Mouse (Mus musculus) midbrain, embryonic 14.5 days (tissue): ENCODE results near the gene Dtx1. TPM values are rescaled to one million over a fixed set of nuclear protein-coding genes. Genes with fewer than 3 reads are reported as not detected.
A peak's percentile ranks its signal among the peaks of the same experiment; 100 is the strongest.

Source experiments
- ATAC-seq: fragments of 200-750 bp; cut with Nextera tagmentation; 2 replicates; pipeline ENCODE4 v1.8.0; 2017; ENCODE audit warnings: moderate number of reproducible peaks, moderate library complexity; ENCODE audit not compliant: low FRiP score, low TSS enrichment
- DNase-seq: peaks from one replicate; pipeline ENCODE4 v3.0.0-alpha.2; 2015
- H3K27ac ChIP-seq: fragments of 300-500 bp; sonication (generic); replicated peaks from 2 replicates; pipeline ENCODE4 v1.5.1; 2014; ENCODE audit warnings: mild to moderate bottlenecking, low read depth, low read length, moderate library complexity
- H3K27me3 ChIP-seq: fragments of 300-500 bp; sonication (generic); 2 replicates; pipeline ENCODE4 v1.6.1; 2014; ENCODE audit warnings: low read length, control low read depth, mixed read lengths; ENCODE audit not compliant: control insufficient read depth, insufficient read depth
- H3K36me3 ChIP-seq: fragments of 300-500 bp; sonication (generic); 2 replicates; pipeline ENCODE4 v1.6.1; 2014; ENCODE audit warnings: low read length, control low read depth; ENCODE audit not compliant: control insufficient read depth, insufficient read depth
- H3K4me1 ChIP-seq: fragments of 300-500 bp; sonication (generic); 2 replicates; pipeline ENCODE4 v1.6.1; 2014; ENCODE audit warnings: mild to moderate bottlenecking, antibody characterized with exemption, low read length, control low read depth; ENCODE audit not compliant: control insufficient read depth, insufficient read depth
- H3K4me2 ChIP-seq: fragments of 300-500 bp; sonication (generic); 2 replicates; pipeline ENCODE4 v1.6.1; 2014; ENCODE audit warnings: mild to moderate bottlenecking, low read length, moderate library complexity
- H3K4me3 ChIP-seq: fragments of 300-500 bp; sonication (generic); replicated peaks from 2 replicates; pipeline ENCODE4 v1.5.1; 2014; ENCODE audit warnings: low read depth, low read length
- H3K9ac ChIP-seq: fragments of 300-500 bp; sonication (generic); replicated peaks from 2 replicates; pipeline ENCODE4 v1.6.1; 2014; ENCODE audit warnings: mild to moderate bottlenecking, low read length, moderate library complexity
- H3K9me3 ChIP-seq: fragments of 300-500 bp; sonication (generic); 2 replicates; pipeline ENCODE4 v1.6.1; 2016; ENCODE audit warnings: low read length, control low read depth, mixed read lengths; ENCODE audit not compliant: control insufficient read depth
- WGBS: fragments of 180-500 bp; shearing (Covaris S2); extraction: QIAGEN DNeasy Blood & Tissue Kit; methylation state at CpG from one replicate; pipeline ENCODE4 v1.1.7; 2014; 5-methylcytosine and 5-hydroxymethylcytosine counted together
- polyA plus RNA-seq: library from polyadenylated mRNA; unstranded; fragments of >200 nt; fragmentation: Nextera tagmentation; extraction: Ambion mirVana; gene quantifications from 2 replicates; pipeline ENCODE4 v1.2.1, GENCODE M21; 2014

The Dtx1 gene
- polyA plus RNA-seq, 1 experiment from 2014 or later = 50.0 TPM

GRCm38 (mm10) chr5:120660816-120661215 lies 50.9 kb downstream of the Dtx1 start:
- no peaks in the 10 kb centered on the region for H3K27me3 ChIP-seq
- no peaks in the 10 kb centered on the region for H3K9me3 ChIP-seq
- no peaks in the 10 kb centered on the region for H3K36me3 ChIP-seq
- H3K27ac ChIP-seq = peak overlapping the region; percentile 76
- H3K4me2 ChIP-seq = no peak overlapping the region
- H3K4me1 ChIP-seq = no peaks in the 10 kb centered on the region
- H3K9ac ChIP-seq = no peak overlapping the region
- WGBS = 20% methylated on average over 5 of the region's 5 CpGs
- DNase-seq = peak; percentile 76
- no peak overlapping the region for H3K4me3 ChIP-seq
- no peak for ATAC-seq

GRCm38 (mm10) chr5:120656281-120656751 lies 55.4 kb downstream of the Dtx1 start:
- no peak overlapping the region for H3K27ac ChIP-seq

GRCm38 (mm10) chr5:120653873-120654272 lies 57.9 kb downstream of the Dtx1 start:
- H3K9me3 ChIP-seq = no peaks in the 10 kb centered on the region
- H3K36me3 ChIP-seq = no peaks in the 10 kb centered on the region
- DNase-seq (no peak), ATAC-seq (no peak)
- no peak overlapping the region for H3K27ac ChIP-seq
- peaks cover 3% of the 10 kb centered on the region; the same call in 1 of the 2 replicates for H3K4me1 ChIP-seq
- no peak overlapping the region for H3K4me2 ChIP-seq
- peaks cover 14% of the 10 kb centered on the region for H3K27me3 ChIP-seq
- H3K9ac ChIP-seq = no peak overlapping the region
- 87% methylated on average over 2 of the region's 2 CpGs for WGBS
- no peak overlapping the region for H3K4me3 ChIP-seq

More at GRCm38 (mm10) chr5:120656281-120656751, 55.4 kb downstream of the Dtx1 start:
- WGBS = 86% methylated on average over 12 of the region's 12 CpGs
- Histone ChIP-seq H3K4me1 (no peaks in the 10 kb centered on the region), H3K4me3 (no peak overlapping the region), H3K27me3 (no peaks in the 10 kb centered on the region), H3K4me2 (no peak overlapping the region), H3K9ac (no peak overlapping the region), H3K36me3 (no peaks in the 10 kb centered on the region), H3K9me3 (no peaks in the 10 kb centered on the region)
- DNase-seq (no peak), ATAC-seq (no peak)

- Histone ChIP-seq H3K4me2 (no peak overlapping the region), H3K9ac (no peak overlapping the region), H3K27ac (no peak overlapping the region), H3K9me3 (no peaks in the 10 kb centered on the region), H3K27me3 (peaks cover 18% of the 10 kb centered on the region), H3K4me1 (peaks cover 7% of the 10 kb centered on the region; the same call in 1 of the 2 replicates), H3K4me3 (no peak overlapping the region), H3K36me3 (no peaks in the 10 kb centered on the region)
- WGBS = 83% methylated on average over 28 of the region's 28 CpGs
- ATAC-seq = no peak
- DNase-seq = no peak
Measured at GRCm38 (mm10) chr5:120652915-120653701, 58.6 kb downstream of the Dtx1 start.

GRCm38 (mm10) chr5:120651230-120651629 lies 60.5 kb downstream of the Dtx1 start:
- Histone ChIP-seq H3K9ac (no peak overlapping the region), H3K4me2 (no peak overlapping the region), H3K4me1 (peaks cover 7% of the 10 kb centered on the region; the same call in 1 of the 2 replicates), H3K36me3 (no peaks in the 10 kb centered on the region), H3K27ac (no peak overlapping the region), H3K27me3 (peaks cover 28% of the 10 kb centered on the region), H3K9me3 (no peaks in the 10 kb centered on the region), H3K4me3 (no peak overlapping the region)
- ATAC-seq (no peak), DNase-seq (no peak)
- WGBS = 83% methylated on average over 5 of the region's 5 CpGs

- WGBS = 25% methylated on average over 13 of the region's 13 CpGs
- ATAC-seq (no peak), DNase-seq (no peak)
- H3K9ac ChIP-seq = no peak overlapping the region
- H3K27ac ChIP-seq = no peak overlapping the region
- H3K4me3 ChIP-seq = no peak overlapping the region
- no peaks in the 10 kb centered on the region for H3K9me3 ChIP-seq
- H3K27me3 ChIP-seq = peaks cover 28% of the 10 kb centered on the region
- no peaks in the 10 kb centered on the region for H3K36me3 ChIP-seq
- H3K4me1 ChIP-seq = peaks cover 7% of the 10 kb centered on the region; the same call in 1 of the 2 replicates
- no peak overlapping the region for H3K4me2 ChIP-seq
Measured at GRCm38 (mm10) chr5:120649938-120650337, 61.8 kb downstream of the Dtx1 start.

- ATAC-seq (no peak), DNase-seq (peak; percentile 37)
- Histone ChIP-seq H3K4me1 (peaks cover 7% of the 10 kb centered on the region; the same call in 1 of the 2 replicates), H3K4me3 (peak overlapping the region; percentile 18), H3K27me3 (peaks cover 28% of the 10 kb centered on the region), H3K9me3 (no peaks in the 10 kb centered on the region), H3K27ac (no peak overlapping the region), H3K36me3 (no peaks in the 10 kb centered on the region), H3K9ac (no peak overlapping the region), H3K4me2 (peak overlapping the region; percentile 44)
- WGBS = 3% methylated on average over 21 of the region's 21 CpGs
Measured at GRCm38 (mm10) chr5:120649374-120649933, 62.3 kb downstream of the Dtx1 start.

- Histone ChIP-seq H3K4me1 (peaks cover 7% of the 10 kb centered on the region; the same call in 1 of the 2 replicates), H3K27me3 (peaks cover 28% of the 10 kb centered on the region), H3K4me2 (peak within 1 kb of the TSS; percentile 44), H3K9me3 (no peaks in the 10 kb centered on the region), H3K36me3 (no peaks in the 10 kb centered on the region), H3K27ac (no peak within 1 kb of the TSS), H3K9ac (no peak within 1 kb of the TSS; the same call in 1 of the 2 replicates), H3K4me3 (peak within 1 kb of the TSS; percentile 18)
- ATAC-seq (no peak), DNase-seq (peak; percentile 58)
- WGBS = 1% methylated on average over 52 of the region's 53 CpGs
Measured at GRCm38 (mm10) chr5:120648569-120649373, 63.0 kb downstream of the Dtx1 start, which contains the start of gene Rasal1. Gene Rasal1 (plus strand): TSS chr5:120648812.
